Mouse (Mus musculus): Measurements from ENCODE around the gene Emp1.

GRCm38 (mm10) chr6:135341076-135341378, 21.3 kb upstream of the Emp1 start:
- no peak for TF ChIP-seq E2F4 (IDR thresholded peaks at IDR 0.05; ENCODE audit: insufficient read depth)
- no peak for TF ChIP-seq TCF12 (IDR thresholded peaks at IDR 0.05; ENCODE audit: insufficient read depth, poor library complexity, severe bottlenecking)
- no peak for TF ChIP-seq MAX (IDR thresholded peaks at IDR 0.05; ENCODE audit: low read depth)
- TF ChIP-seq POLR2A (IDR thresholded peaks at IDR 0.05; ENCODE audit: insufficient read length, low read depth): no peak
- TF ChIP-seq POLR2AphosphoS2 (IDR thresholded peaks at IDR 0.05; ENCODE audit: insufficient read length, low read depth): no peak
- no peak for TF ChIP-seq MYOG (IDR thresholded peaks at IDR 0.05; ENCODE audit: control insufficient read depth in 1 of 3, insufficient read depth in 1 of 3, insufficient read length in 2 of 3, low read depth in 2 of 3)
- TF ChIP-seq MYOD1 (IDR thresholded peaks at IDR 0.05; ENCODE audit: control insufficient read depth in 1 of 3, insufficient read length in 2 of 3, low read depth in 2 of 3): no peak
- TF ChIP-seq REST (IDR thresholded peaks at IDR 0.05; ENCODE audit: insufficient read depth, insufficient read length): no peak
- no peak for TF ChIP-seq TCF3 (IDR thresholded peaks at IDR 0.05; ENCODE audit: insufficient read length, low read depth)
- TF ChIP-seq SRF (IDR thresholded peaks at IDR 0.05; ENCODE audit: control insufficient read depth, insufficient read length, low read depth): no peak
